Mouse (Mus musculus): ENCODE results near the gene Fam193b. TPM values are rescaled to one million over a fixed set of nuclear protein-coding genes. Genes with fewer than 3 reads are reported as not detected.

Gene Fam193b
- total RNA-seq, 2 experiments from 2014 or later: 64.8 to 67.7 TPM

DNA sequence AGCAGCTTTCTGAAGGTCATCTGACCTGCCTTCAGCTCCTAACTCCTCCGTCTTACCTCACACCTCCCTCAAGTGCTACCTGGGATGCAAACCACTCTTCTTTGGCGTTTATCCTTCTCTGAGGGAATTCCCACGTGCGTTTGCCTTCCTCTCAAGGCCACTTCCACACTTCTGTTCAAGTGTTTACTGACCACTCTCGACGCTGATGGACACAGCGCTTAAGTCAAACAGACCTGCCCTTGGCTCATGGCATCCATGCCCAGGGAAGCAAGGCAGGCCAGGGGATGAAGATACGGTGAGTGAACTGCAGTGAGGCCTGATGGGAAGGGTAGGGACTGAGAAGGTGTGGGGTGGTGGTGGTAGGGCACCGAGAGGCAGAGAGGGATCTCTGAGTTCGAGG, 70.3 kb downstream of the Fam193b start:
- DNase-seq (ENCODE audit: low spot score in 2 of 2): no peak

DNA sequence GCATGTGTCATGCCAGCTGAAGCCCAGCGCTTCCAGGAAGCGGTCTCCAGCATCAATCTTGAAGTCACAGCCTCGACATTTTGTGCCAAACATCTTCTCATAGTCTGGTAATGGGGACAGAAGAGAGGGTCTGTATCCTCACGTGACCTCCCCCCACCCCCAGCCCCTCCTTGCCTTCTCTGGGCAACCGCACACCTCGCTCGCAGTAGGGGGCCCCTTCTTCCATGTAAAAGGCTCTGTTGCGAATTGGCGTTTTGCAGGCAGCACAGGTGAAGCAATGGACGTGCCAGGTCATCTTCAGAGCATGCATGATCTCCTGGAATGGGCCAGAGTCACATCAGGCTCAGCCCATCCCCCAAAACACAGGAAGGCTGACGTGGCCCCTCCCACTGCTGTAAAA, 72.0 kb downstream of the Fam193b start:
- no peak for DNase-seq (ENCODE audit: low spot score in 2 of 2)

GRCm38 (mm10) chr13:55496661-55497060, 74.3 kb downstream of the Fam193b start:
- no peak for DNase-seq (ENCODE audit: low spot score in 2 of 2)

DNA sequence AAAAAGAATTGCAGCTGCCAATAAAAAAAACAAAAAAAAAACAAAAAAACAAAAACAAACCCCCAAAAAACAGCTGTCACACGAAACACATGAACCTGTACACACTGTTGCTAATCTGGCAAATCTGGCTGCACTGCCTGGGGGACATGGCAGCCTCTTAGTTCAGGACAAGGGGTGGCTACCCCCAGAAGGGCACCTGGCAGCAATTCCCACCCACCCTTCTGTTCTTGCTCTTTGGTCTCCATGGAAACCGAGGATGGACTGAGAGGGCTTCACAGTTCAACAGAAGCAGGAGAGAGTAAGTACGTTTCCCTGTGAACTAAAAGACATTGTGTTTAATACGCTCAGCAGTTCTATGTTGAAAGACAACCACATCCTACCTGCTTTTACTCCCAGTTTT, 75.2 kb downstream of the Fam193b start:
- DNase-seq (ENCODE audit: low spot score in 2 of 2): no peak

- DNase-seq (ENCODE audit: low spot score in 2 of 2): peak; percentile 48 to 84
Measured at GRCm38 (mm10) chr13:55494883-55495621, 75.9 kb downstream of the Fam193b start.

- DNase-seq (ENCODE audit: low spot score in 2 of 2): no peak
Measured at GRCm38 (mm10) chr13:55494257-55494656, 76.7 kb downstream of the Fam193b start.

Small RNA genes within 50 kb of the gene (microRNA-seq; reads per million reads assigned to microRNA genes)
- gene Mir6945: 5.7 to 7.1 reads per million in 2 experiments

Other genes starting within 250 kb of the Fam193b start
- gene Rab24, start 249.2 kb downstream of the Fam193b start, total RNA-seq (2021): 10 to 100 TPM; 74.3 to 77.8 TPM
- 1 to 10 TPM; 1.5 to 3.4 TPM for gene Mxd3, start 241.3 kb downstream of the Fam193b start, total RNA-seq (2021)
- gene Lman2, start 208.3 kb downstream of the Fam193b start, total RNA-seq (2021): 10 to 100 TPM; 52.4 to 53.9 TPM
- gene Rgs14, start 201.4 kb downstream of the Fam193b start, total RNA-seq (2021): 10 to 100 TPM; 58.6 to 63.4 TPM
- gene Slc34a1, start 172.9 kb downstream of the Fam193b start, total RNA-seq (2021): not detected
- gene Pfn3, start 155.9 kb downstream of the Fam193b start, total RNA-seq (2021): not detected
- under 1 TPM; 0.32 to 0.69 TPM for gene F12, start 144.3 kb downstream of the Fam193b start, total RNA-seq (2021)
- 10 to 100 TPM; 74.2 to 76.8 TPM for gene Grk6, start 126.0 kb downstream of the Fam193b start, total RNA-seq (2021)
- gene Prr7, start 106.9 kb downstream of the Fam193b start, total RNA-seq (2021): 10 to 100 TPM; 89.9 to 92.7 TPM
- gene Dbn1, start 83.0 kb downstream of the Fam193b start, total RNA-seq (2021): 100 to 1,000 TPM; 335 to 353 TPM
- gene Pdlim7, start 57.4 kb downstream of the Fam193b start, total RNA-seq (2021): 10 to 100 TPM; 69.4 to 78.9 TPM
- 1 to 10 TPM; 6.7 to 7.9 TPM for gene Dok3, start 41.8 kb downstream of the Fam193b start, total RNA-seq (2021)
- 10 to 100 TPM; 44.8 to 47.0 TPM for gene Ddx41, start 34.5 kb downstream of the Fam193b start, total RNA-seq (2021)
- 100 to 1,000 TPM; 132 to 133 TPM for gene Tmed9, start 2.6 kb upstream of the Fam193b start, total RNA-seq (2021)
- 10 to 100 TPM; 22.5 to 22.8 TPM for gene B4galt7, start 28.8 kb upstream of the Fam193b start, total RNA-seq (2021)
- gene Caml, start 51.9 kb upstream of the Fam193b start, total RNA-seq (2021): 10 to 100 TPM; 48.7 TPM
- gene Ddx46, start 63.9 kb upstream of the Fam193b start, total RNA-seq (2021): 10 to 100 TPM; 46.0 to 50.8 TPM
- 10 to 100 TPM; 79.5 to 82.6 TPM for gene B230219D22Rik, start 122.0 kb upstream of the Fam193b start, total RNA-seq (2021)
- 10 to 100 TPM; 63.3 to 67.4 TPM for gene Txndc15, start 143.5 kb upstream of the Fam193b start, total RNA-seq (2021)
- 10 to 100 TPM; 27.2 to 33.4 TPM for gene Pcbd2, start 156.2 kb upstream of the Fam193b start, total RNA-seq (2021)
- gene Catsper3, start 213.4 kb upstream of the Fam193b start, total RNA-seq (2021): under 1 TPM; 0.25 to 0.29 TPM

Data from layer of hippocampus, postnatal 14 days (tissue).